Mouse (Mus musculus) myocyte (in vitro differentiated cells): ENCODE data around the gene Abca6.

Experiments used
- POLR2A ChIP-seq: IDR thresholded peaks from one replicate; pipeline ENCODE4 v1.6.1; 2011; ENCODE audit warnings: low read depth, mild to moderate bottlenecking, control low read depth, moderate library complexity; ENCODE audit not compliant: insufficient read length
- TCF12 ChIP-seq: IDR thresholded peaks from one replicate; pipeline ENCODE4 v1.6.1; 2011; ENCODE audit warnings: mild to moderate bottlenecking, control low read depth; ENCODE audit not compliant: poor library complexity, insufficient read depth, severe bottlenecking
- USF1 ChIP-seq: IDR thresholded peaks from one replicate; pipeline ENCODE4 v1.6.1; 2011; ENCODE audit warnings: low read depth, mild to moderate bottlenecking, control low read depth, moderate library complexity

DNA sequence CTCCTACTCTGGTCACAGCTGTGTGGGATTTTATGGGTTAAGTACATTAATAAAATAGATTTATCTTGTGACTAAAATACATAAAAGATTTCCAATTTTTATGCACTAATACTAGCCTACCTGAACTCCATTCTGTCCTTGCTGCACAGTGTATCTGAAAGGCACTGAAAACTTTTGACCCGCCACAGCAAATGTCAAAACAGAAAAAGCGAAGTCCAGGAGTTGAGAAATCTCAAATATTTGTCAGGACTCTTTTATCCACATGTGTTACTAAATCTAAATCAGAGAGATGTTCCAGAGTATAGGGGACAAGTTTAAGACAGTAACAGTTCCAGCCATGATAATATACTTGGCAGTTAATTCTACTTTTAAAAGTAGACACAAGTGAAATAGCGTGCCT lies 680 bp upstream of the Abca6 start:
- TF ChIP-seq USF1 (no peak), POLR2A (no peak), TCF12 (no peak)
